Mouse (Mus musculus) hindbrain, embryonic 10.5 days (tissue): ENCODE results near the gene Usp51. TPM values are rescaled to one million over a fixed set of nuclear protein-coding genes. Genes with fewer than 3 reads are reported as not detected.
"Not testable (repeated sequence)": the region's sequence is repeated elsewhere in the genome, so short reads cannot be mapped to it uniquely, and the experiment has no call there.

Source experiments
- DNase-seq: peaks from one replicate; pipeline ENCODE4 v3.0.0-alpha.2; 2017; ENCODE audit warnings: low spot score
- H3K27ac ChIP-seq: fragments of 300-500 bp; sonication (generic); 2 replicates; pipeline ENCODE4 v1.5.1; 2016; ENCODE audit warnings: mild to moderate bottlenecking, moderate library complexity
- H3K27me3 ChIP-seq: fragments of 300-500 bp; sonication (generic); 2 replicates; pipeline ENCODE4 v1.6.1; 2016; ENCODE audit warnings: mild to moderate bottlenecking; ENCODE audit not compliant: poor library complexity, insufficient read depth, severe bottlenecking
- H3K36me3 ChIP-seq: fragments of 300-500 bp; sonication (generic); 2 replicates; pipeline ENCODE4 v1.6.1; 2016; ENCODE audit warnings: mild to moderate bottlenecking, moderate library complexity
- H3K4me1 ChIP-seq: fragments of 300-500 bp; sonication (generic); replicated peaks from 2 replicates; pipeline ENCODE4 v1.6.1; 2016; ENCODE audit warnings: mild to moderate bottlenecking
- H3K4me3 ChIP-seq: fragments of 300-500 bp; sonication (generic); 2 replicates; pipeline ENCODE4 v1.5.1; 2016; ENCODE audit warnings: mild to moderate bottlenecking, moderate library complexity
- H3K9me3 ChIP-seq: fragments of 300-500 bp; sonication (generic); 2 replicates; pipeline ENCODE4 v1.6.1; 2016; ENCODE audit warnings: mild to moderate bottlenecking, moderate library complexity
- WGBS: fragments of 180-500 bp; shearing (Covaris S2); methylation state at CpG from one replicate; pipeline ENCODE4 v1.1.7; 2016; 5-methylcytosine and 5-hydroxymethylcytosine counted together
- polyA plus RNA-seq: library from polyadenylated mRNA; unstranded; fragments of >200 nt; fragmentation: Nextera tagmentation; extraction: Ambion mirVana; gene quantifications from 2 replicates; pipeline ENCODE4 v1.2.1, GENCODE M21; 2016

The Usp51 gene
- polyA plus RNA-seq, 1 experiment from 2014 or later: 3.8 TPM

DNA sequence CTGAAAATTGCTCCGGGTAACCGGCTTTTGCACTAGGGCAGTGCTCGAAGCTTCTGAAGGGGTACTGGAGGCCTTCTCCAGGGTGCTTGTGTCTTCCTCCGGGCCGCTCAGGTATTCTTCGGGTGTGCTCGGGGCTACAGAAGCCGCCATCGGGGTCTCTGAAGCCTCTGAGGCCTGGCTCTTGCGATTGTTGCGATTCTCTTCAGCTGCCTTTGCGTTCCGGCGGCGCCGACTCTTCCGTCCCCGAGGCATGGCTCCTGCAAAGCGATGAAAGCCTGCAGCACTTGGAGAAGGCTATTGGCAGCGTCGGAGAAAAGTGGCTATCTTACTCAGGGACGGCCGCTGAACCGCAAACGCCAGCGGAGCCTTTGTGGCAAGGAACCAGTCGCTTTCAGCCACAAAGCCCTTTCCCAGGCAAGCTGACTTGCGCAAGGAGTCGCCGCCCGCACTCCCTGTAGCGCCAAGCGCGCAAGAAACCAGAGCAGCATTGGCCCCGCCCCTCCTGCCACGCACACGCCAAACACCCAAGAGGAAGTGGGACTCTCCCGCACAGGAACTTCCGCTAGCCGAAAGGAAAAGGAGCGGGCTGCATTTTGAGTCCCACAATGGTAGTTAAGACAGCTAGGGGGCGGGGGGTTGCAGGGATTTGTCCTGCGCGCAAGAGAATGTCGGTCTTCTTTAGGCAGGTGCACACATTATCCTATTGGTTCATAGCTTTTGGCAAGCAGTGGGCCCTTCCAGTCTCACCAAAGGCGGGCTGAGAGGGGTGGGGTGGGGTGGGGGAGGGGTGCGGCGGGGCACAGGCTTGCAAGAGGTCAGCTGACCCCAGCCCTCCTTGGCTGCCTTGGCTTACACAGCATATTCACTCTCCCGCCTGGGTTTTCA is 31.1 kb downstream of the Usp51 start, which contains the start of gene Mageh1:
Mageh1 (minus strand) TSS at position 489 of the 885 bp plus-strand sequence.
- Histone ChIP-seq H3K4me1 (peaks cover 8% of the 10 kb centered on the region; the same call in 1 of the 2 replicates), H3K4me3 (peak within 1 kb of the TSS; percentile 63), H3K27ac (peak within 1 kb of the TSS; percentile 93), H3K36me3 (no peaks in the 10 kb centered on the region), H3K9me3 (no peaks in the 10 kb centered on the region), H3K27me3 (peaks cover 19% of the 10 kb centered on the region)
- WGBS: 22% methylated on average over 49 of the region's 49 CpGs
- peak; percentile 85 for DNase-seq

DNA sequence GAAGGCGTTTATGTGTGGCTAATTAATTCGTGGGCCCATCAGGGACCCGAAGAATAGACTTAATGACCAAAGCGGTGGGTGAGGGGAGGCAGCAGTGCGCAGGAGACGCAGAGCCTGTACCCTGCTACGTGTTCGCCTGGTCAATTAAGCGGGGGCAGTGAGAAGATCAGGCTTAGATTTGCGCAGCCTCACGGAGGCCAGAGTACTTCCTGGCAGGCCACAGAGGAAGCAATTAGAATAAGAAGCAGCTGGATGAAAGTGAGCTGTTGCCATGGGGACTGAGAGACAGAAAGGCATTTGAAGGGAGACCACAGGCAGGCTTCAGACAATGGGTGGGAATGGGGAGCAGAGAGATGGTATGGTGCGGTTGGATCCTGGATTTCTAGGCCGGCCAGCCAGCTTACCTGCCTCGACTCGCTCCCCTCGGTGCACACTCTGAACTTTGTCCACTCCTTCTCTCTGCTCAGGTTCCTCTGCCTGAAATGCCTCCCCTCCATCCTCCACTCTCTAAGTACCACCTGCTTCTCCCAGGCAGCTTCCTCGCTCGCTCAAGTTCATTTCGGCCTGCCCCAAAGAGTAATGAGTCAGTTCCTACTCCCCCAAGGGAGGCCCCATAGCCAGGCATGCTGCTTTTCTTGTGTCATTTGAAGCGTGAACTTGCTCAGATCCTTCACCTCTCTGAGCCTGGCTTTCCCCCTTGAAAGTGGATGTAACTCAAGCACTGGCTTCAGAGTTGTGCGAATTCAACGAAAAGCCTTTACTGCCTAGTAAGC is 31.9 kb downstream of the Usp51 start:
- H3K4me3 ChIP-seq: peak overlapping the region; percentile 63
- not testable (repeated sequence) for H3K9me3 ChIP-seq, H3K36me3 ChIP-seq, DNase-seq, H3K4me1 ChIP-seq
- 25% methylated on average over 7 of the region's 22 CpGs for WGBS
- H3K27ac ChIP-seq: peak overlapping the region; percentile 93
- H3K27me3 ChIP-seq: peaks cover 22% of the 10 kb centered on the region

Other genes starting within 250 kb of the Usp51 start
- gene Shroom2, start 237.0 kb upstream of the Usp51 start, polyA plus RNA-seq: 5.5 and 7.0 TPM in 2 replicates
- gene Gpr143, start 224.5 kb upstream of the Usp51 start, polyA plus RNA-seq: 0.20 and 0.22 TPM in 2 replicates
- gene Mageh1, start 31.1 kb downstream of the Usp51 start, polyA plus RNA-seq: 79.9 and 89.2 TPM in 2 replicates
- 0.13 and 0.27 TPM in 2 replicates for gene Foxr2, start 112.3 kb downstream of the Usp51 start, polyA plus RNA-seq
- gene Rragb, start 133.5 kb downstream of the Usp51 start, polyA plus RNA-seq: 4.8 and 6.1 TPM in 2 replicates
- 1.1 and 1.3 TPM in 2 replicates for gene Klf8, start 231.0 kb downstream of the Usp51 start, polyA plus RNA-seq